Mouse (Mus musculus) layer of hippocampus, adult 2 months (tissue): ENCODE data around the gene Ppp1r14c. TPM values are rescaled to one million over a fixed set of nuclear protein-coding genes. Genes with fewer than 3 reads are reported as not detected.
A peak's percentile ranks its signal among the peaks of the same experiment; 100 is the strongest.

Source experiments
- DNase-seq, 2 experiments: peaks; one replicate each; pipeline ENCODE4 v3.0.0; 2022; ENCODE audit warnings: low spot score in 2 of 2
- H3K27ac ChIP-seq: fragments of 200-600 bp; 2 replicates; pipeline ENCODE4 v1.8.1; 2022
- H3K4me3 ChIP-seq: fragments of 200-600 bp; 2 replicates; pipeline ENCODE4 v1.8.1; 2022; ENCODE audit warnings: mild to moderate bottlenecking
- CTCF ChIP-seq: fragments of 200-600 bp; conservative IDR thresholded peaks from 2 replicates; pipeline ENCODE4 v1.8.1; 2022; ENCODE audit warnings: antibody characterized with exemption, mild to moderate bottlenecking, moderate library complexity
- long read RNA-seq, 2 experiments: library from polyadenylated mRNA; stranded (forward); transcript quantifications; one replicate each; pipeline ENCODE4 v2.0.0; 2021; ENCODE audit warnings: borderline mapping rate in 2 of 2
- total RNA-seq, 2 experiments: library from RNA; stranded (reverse); gene quantifications; 2 replicates each; pipeline ENCODE4 v1.2.3; 2021

The Ppp1r14c gene
- 10 to 100 TPM; 19.9 to 20.0 TPM for total RNA-seq
- long read RNA-seq, experiment 1, transcript Ppp1r14c-201 (4 exons, 2,617 nt) = major isoform, 18 of 20 reads
- long read RNA-seq, experiment 1, partial matches to known transcripts = 1 of 20 reads
- long read RNA-seq, experiment 1, other reads (novel, unspliced or antisense) = 1 of 20 reads
- long read RNA-seq, experiment 2, transcript Ppp1r14c-201 (4 exons, 2,617 nt) = major isoform, 28 of 33 reads
- long read RNA-seq, experiment 2, partial matches to known transcripts = 1 of 33 reads
- long read RNA-seq, experiment 2, other reads (novel, unspliced or antisense) = 4 of 33 reads

DNA sequence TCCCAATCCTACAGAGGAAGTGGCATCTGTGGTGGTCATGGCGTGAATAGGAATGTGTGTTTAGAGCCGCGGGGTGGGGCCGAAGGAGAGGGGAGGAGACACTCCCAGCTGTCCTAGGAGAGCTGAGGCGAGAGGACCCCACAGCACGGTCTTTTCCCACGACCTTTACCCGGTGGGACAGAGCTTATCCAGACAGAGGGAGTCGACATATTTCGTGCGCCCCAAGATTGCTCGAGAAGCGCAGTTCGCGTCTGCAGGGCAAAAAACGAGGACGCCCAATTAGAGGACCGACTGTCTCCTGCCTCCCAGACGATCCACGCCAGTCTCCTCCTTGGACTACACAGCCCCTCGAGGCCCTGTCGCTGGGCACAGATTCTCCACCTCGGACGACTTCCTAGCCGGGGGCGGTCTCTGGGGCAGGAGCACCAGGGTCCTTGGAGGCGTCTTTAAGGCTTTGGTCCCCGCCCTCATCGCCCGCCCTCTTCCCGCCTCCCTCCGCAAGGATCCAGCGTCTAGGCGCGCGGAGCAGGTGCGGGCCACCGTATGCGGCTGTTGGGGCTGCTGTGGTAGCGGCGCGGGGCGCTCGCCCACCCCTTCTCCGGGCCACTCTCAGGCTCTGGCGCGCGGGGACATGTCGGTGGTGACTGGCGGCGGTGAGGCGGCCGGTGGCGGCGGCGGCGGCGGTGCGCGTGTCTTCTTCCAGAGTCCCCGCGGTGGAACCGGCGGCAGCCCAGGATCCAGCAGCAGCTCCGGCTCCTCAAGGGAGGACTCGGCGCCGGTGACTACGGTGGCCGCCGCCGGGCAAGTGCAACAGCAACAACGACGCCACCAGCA lies at the start of gene Ppp1r14c:
Ppp1r14c (plus strand) TSS at position 22 of the 834 bp plus-strand sequence.
- H3K4me3 ChIP-seq = peak within 1 kb of the TSS; percentile 77
- DNase-seq = peak; percentile 43 to 58
- peak within 1 kb of the TSS; percentile 92 for H3K27ac ChIP-seq
- no peak for TF ChIP-seq CTCF

- Histone ChIP-seq H3K4me3 (no peak overlapping the region), H3K27ac (no peak overlapping the region)
- DNase-seq = no peak
- no peak for TF ChIP-seq CTCF
Measured at GRCm38 (mm10) chr10:3321406-3321805, 44.5 kb upstream of the Ppp1r14c start.

DNA sequence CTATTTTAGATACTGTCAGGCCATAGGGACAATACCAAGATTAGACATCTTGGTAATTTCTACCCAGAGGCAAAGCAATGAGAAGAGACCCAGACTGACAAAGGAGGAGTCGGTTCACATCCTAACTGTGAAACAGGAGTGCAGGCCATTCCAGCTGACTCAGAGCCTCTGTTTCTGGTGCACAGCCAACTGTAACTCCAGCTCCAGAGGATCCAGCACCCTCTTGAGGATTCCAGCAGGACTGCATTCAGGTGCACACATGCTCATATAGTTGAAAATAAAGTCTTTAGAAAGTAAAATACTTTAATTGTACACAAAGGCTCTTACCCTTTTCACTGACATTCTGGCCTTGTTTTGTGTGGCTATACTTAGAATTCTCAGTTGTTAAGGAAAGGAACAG lies 40.4 kb upstream of the Ppp1r14c start:
- DNase-seq = no peak
- TF ChIP-seq CTCF = peak; percentile 65
- Histone ChIP-seq H3K4me3 (no peak overlapping the region), H3K27ac (no peak overlapping the region)

DNA sequence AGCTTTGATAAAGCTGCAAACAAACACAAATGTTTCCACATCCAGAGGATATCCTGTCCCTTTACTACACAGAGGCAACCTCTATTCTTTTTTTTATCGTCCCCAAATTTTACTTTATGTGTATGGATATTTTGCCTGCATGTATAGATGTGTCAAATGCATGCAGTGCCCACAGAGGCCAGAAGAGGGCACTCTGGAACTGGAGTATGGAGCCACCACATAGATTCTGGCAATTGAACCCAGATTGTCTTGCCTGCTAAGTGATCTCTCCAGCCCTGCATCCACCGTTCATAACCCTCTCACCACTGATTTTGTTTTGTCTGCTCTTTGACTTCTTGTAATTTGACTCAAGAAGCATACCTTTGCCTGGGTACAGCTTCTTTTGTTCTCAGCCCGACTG lies 33.0 kb upstream of the Ppp1r14c start:
- Histone ChIP-seq H3K27ac (no peak overlapping the region), H3K4me3 (no peak overlapping the region)
- DNase-seq = peak; percentile 63 to 83
- TF ChIP-seq CTCF = peak; percentile 98

DNA sequence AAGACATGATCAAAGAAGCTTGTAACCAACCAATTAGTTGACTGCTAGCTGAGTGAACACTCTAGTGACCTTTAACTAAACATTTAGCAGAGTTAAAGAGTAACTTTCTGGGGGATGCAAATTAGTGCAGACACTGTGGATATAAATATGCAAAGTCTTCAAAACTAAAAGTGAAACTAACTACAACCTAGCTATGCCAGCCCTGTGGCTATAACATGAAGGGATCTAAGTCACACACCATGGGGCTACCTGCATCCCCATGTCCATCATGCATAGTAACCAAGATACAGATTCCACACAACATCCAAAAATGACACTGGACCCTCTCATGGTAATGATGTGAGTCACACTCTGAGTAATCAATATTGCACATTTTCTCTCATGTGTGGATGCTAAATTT lies 31.3 kb upstream of the Ppp1r14c start:
- no peak overlapping the region for H3K4me3 ChIP-seq

DNA sequence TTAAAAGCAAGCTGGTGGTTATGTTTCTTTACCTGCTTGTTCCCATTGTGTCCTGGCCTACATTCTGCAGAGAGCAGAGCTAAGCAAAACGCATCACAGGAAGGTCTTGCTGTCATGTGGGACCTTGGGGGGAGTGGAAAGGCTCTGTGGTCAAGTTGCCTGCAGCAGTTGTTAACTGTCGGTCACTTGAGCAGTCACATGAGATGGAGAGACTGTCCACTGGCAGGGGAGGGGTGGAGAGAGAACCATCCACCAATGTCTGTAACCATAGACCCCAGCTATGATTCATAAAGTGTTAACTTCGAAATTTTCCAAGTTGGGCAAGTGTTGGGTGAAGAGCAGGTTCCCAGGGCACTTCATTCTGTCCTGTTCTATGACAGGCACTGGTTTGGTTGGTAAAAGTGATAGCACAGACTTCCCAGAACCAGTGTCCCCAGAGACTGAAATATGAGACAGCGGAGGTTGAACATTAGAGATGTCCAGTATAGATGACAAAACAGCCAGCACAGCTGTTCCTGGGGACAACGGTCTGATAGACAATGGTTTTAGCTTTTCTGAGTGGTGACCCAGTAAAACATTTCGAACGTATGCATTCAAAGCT lies 29.0 kb upstream of the Ppp1r14c start:
- no peak for TF ChIP-seq CTCF
- H3K4me3 ChIP-seq = no peak overlapping the region
- H3K27ac ChIP-seq = no peak overlapping the region
- no peak for DNase-seq

More for the DNA sequence above, 31.3 kb upstream of the Ppp1r14c start:
- no peak for DNase-seq
- TF ChIP-seq CTCF = no peak
- H3K27ac ChIP-seq = no peak overlapping the region

GRCm38 (mm10) chr10:3337330-3337901 lies 28.4 kb upstream of the Ppp1r14c start:
- no peak overlapping the region for H3K4me3 ChIP-seq
- no peak for DNase-seq
- no peak for TF ChIP-seq CTCF
- no peak overlapping the region for H3K27ac ChIP-seq

DNA sequence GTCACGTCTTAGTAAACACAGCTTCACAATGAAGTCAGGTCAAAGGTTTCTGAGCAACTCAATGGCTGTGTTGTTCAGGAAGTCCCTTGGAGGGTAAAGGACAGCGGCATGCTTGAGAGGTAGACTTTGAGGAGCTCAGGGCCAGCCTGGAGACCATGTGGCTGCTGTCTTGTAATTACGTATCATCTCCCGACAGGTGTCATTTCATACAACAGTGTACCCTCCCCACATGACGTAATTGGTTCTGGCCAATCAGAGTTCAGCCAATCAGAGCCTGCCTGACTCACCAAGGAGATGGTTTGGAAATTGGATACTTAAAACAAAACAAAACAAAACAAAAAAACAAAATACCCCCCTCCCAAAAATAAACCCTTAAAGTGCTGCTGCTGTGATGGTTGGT lies 20.2 kb upstream of the Ppp1r14c start:
- H3K27ac ChIP-seq = no peak overlapping the region
- H3K4me3 ChIP-seq = no peak overlapping the region
- DNase-seq = no peak
- no peak for TF ChIP-seq CTCF

GRCm38 (mm10) chr10:3359531-3359930 lies 6.3 kb upstream of the Ppp1r14c start:
- Histone ChIP-seq H3K27ac (no peak overlapping the region), H3K4me3 (no peak overlapping the region)
- no peak for DNase-seq
- no peak for TF ChIP-seq CTCF

DNA sequence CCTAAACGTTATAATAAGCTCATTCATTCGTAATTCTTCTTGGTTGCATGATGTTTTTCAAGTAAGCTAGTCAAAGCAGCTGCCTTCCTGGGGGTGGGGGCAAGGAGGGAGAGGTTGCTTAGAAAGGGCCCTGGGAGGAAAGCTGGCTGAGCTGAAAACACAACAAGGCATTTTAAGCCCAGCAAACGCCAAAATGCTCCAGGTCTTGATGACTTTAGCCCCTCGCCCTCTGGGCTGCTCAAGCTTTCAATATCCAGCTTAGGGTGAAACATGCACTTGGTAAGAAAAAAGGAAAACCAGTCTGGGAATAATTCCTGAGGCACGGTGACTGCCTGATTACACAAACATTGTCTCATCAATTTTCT lies 204 bp upstream of the Ppp1r14c start:
- Histone ChIP-seq H3K4me3 (peak overlapping the region; percentile 77), H3K27ac (peak overlapping the region; percentile 92)
- peak in 1 of 2 experiments; percentile 3 for DNase-seq
- TF ChIP-seq CTCF = no peak

GRCm38 (mm10) chr10:3366870-3367431 lies 1.1 kb downstream of the Ppp1r14c start:
- peak; percentile 31 for TF ChIP-seq CTCF
- Histone ChIP-seq H3K4me3 (peak overlapping the region; percentile 77), H3K27ac (peak overlapping the region; percentile 92)
- peak; percentile 8 to 41 for DNase-seq

- no peak for DNase-seq
- Histone ChIP-seq H3K4me3 (peak overlapping the region; percentile 77), H3K27ac (peak overlapping the region; percentile 92)
- TF ChIP-seq CTCF = no peak
Measured at GRCm38 (mm10) chr10:3367440-3367839, 1.6 kb downstream of the Ppp1r14c start.
